Mouse (Mus musculus): ENCODE data around the gene Fam71e1.

- TF ChIP-seq GATA1 (IDR thresholded peaks at IDR 0.05; ENCODE audit: low read length) (no peak), TAL1 (IDR thresholded peaks at IDR 0.05; ENCODE audit: low read length) (no peak)
These were observed 43.1 kb upstream of the Fam71e1 start for GRCm38 (mm10) chr7:44453256-44453655.

Data from erythroblast, embryonic 14.5 days (primary cell).